Mouse (Mus musculus) heart, postnatal 14 days (tissue): ENCODE data around the gene Zbtb9. TPM values are rescaled to one million over a fixed set of nuclear protein-coding genes. Genes with fewer than 3 reads are reported as not detected.
"Not testable (repeated sequence)": the region's sequence is repeated elsewhere in the genome, so short reads cannot be mapped to it uniquely, and the experiment has no call there.

Experiments
- DNase-seq, 2 experiments: peaks; one replicate each; pipeline ENCODE4 v3.0.0; 2021 to 2022
- intact Hi-C: fragments of 180-260 bp; cut with DNase I; formaldehyde crosslinking; loops from one replicate; pipeline ENCODE4 v1.15.1; 2025
- total RNA-seq, 2 experiments: library from RNA; stranded (reverse); gene quantifications; 2 replicates each; pipeline ENCODE4 v1.2.3; 2021

Zbtb9 gene
- total RNA-seq, 2 experiments from 2014 or later = 1.7 to 3.3 TPM

DNA sequence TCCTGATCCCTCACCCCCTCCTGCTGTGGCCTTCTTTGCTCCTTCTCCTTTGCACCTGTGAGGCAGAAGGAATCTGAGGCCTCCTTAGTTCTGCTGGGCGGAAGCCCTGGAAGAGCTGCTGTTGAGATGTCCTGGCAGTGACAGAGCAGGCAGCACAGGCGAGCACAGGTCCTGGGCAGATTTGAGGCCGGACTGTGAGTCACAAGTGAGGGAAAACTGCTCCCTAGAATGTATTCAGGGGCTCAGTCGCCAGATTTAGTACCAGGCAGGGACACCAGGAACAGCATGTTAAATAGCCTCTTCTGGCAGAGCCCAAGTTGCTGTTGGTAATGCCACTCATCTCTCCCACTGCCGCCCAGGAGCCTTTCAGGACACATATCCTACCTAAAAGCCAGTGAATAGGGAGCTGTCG lies 4.8 kb upstream of the Zbtb9 start:
- intact Hi-C loops = no loop called here
- DNase-seq = no peak

DNA sequence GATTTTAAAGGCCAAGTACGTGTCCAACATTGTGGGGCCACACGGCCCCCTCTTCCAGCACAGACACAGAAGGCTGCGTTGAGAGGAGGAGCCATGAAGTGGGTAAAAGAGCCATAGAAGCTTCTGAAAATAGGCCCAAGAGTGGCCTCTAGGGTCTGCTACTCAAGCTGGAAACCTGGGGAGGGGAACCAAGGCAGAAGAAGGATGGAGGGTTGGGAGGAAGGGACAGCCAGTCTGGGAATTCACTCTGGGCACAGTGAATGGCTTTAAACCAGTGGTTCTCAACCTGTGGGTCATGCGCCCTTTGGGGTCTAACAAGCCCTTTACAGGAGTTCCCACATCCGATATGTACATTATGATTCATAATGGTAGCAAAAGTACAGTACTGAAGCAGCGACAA lies 3.7 kb upstream of the Zbtb9 start:
- DNase-seq = no peak
- intact Hi-C loops = no loop called here

DNA sequence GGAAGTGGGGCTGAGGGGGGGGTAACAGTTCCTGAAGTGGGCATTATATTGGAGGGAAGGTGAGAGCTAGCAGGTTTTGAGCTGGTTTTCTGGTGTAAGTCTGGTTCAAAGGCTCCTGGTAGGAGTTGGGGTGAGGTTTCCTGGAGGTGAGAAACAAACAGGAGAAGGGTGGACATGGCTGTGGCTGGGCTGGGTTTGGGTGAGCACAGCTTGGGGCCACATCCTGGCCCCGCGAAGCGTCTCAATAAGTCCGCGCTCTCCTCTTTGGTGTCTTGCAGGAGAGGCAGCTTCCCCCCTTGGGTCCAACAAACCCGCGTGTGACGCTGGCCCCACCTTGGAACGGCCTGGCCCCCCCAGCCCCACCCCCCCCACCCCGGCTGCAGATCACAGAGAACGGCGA lies 2.7 kb upstream of the Zbtb9 start:
- intact Hi-C loops = loop anchor here (10.0 kb wide), 1 partner anchor 55 kb away; the partner anchor contains the start of gene Kifc5b

GRCm38 (mm10) chr17:26971247-26971905 lies 1.6 kb upstream of the Zbtb9 start:
- intact Hi-C loops = loop anchor here (10.0 kb wide), 1 partner anchor 57 kb away; the partner anchor contains the start of gene Kifc5b
- DNase-seq = no peak

More for the DNA sequence above, 2.7 kb upstream of the Zbtb9 start:
- DNase-seq = no peak

DNA sequence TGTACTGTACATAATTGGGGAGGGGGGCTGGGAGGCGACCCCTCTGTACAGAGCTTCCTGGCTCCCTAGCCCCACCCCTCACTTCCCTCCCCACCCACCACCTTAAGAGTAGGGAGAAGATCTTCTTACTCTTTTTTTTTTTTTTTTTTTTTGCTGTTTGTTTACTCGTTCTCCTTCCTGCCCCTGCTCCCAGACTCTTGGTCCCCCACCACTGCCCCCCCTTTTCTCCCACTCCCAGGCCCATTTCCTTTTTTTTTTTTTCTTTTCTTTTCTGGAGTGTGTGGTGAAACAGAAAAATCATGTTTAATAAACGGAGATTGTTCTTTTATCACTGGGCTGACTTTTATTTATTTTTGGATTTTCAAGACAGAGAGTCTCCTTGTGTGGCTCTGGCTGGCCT lies 860 bp upstream of the Zbtb9 start:
- intact Hi-C loops = loop anchor here (2.0 to 10.0 kb wide), 2 partner anchors 29 to 57 kb away; partner anchors contain the start of gene Kifc5b
- DNase-seq = no peak

- DNase-seq = no peak
- intact Hi-C loops = loop anchor here (10.0 kb wide), 1 partner anchor 60 kb away; the partner anchor contains the start of gene Kifc5b
Observed at GRCm38 (mm10) chr17:26974547-26974946, 1.6 kb downstream of the Zbtb9 start.

DNA sequence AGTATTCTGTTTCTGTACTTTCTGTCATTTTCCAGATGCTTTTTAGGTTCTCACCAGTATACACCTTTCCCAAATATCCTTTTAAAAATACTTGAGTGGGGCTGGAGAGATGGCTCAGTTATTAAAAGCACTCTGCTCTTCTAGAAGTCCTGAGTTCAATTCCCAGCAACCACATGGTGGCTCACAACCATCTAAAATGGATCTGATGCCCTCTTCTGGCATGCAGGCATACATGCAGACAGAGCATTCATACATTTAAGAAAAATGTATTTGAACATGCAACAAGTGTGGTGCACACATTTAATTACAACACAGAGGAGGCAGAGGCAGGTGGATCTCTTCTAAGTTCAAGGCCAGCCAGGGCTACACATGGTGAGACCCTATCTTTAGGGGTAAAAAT lies 2.4 kb downstream of the Zbtb9 start:
- no peak for DNase-seq
- intact Hi-C loops = loop anchor here (10.0 kb wide), 1 partner anchor 61 kb away; the partner anchor contains the start of gene Kifc5b

- intact Hi-C loops = loop anchor here (10.0 kb wide), 1 partner anchor 63 kb away; the partner anchor contains the start of gene Kifc5b
- not testable (repeated sequence) for DNase-seq
Observed at GRCm38 (mm10) chr17:26977354-26977753, 4.4 kb downstream of the Zbtb9 start.

DNA sequence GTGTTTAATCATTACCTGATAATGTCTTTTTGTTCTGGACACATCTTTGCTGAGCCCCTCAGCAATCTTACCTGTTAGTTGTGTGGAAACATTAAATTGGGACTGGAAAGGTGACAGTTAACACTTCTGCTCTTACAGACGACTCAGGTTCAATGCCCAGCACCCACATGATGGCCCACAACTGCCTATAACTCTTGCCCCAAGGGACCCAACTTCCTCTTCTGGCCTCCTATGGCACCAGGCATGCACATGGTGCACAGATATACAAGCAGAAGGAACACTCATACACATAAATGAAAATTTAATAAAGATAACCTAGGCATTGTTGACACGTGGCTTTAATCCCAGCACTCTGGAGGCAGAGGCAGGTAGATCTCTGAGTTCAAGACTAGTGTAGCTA lies 6.5 kb downstream of the Zbtb9 start:
- no peak for DNase-seq
- intact Hi-C loops = loop anchor here (10.0 kb wide), 1 partner anchor 65 kb away; the partner anchor contains the start of gene Kifc5b

DNA sequence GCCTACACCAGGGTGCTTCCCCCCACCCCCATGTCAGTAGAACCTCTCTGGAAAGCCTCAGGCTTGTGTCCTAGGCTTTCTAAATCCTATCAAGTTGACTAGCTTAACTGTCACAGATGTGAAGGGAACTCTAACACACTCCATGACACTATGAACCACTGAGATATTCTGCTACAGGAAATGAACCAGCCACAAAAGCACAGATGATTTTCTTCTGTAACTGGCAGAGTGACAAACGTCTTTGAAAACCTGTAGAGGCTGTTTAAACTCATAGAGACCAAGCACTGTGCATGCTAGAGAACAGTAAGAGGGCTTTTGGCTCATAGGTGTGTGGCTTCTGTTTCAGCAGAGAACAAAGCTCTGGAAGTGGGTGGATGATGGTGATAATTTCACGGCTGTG lies 8.1 kb downstream of the Zbtb9 start:
- intact Hi-C loops = no loop called here
- no peak for DNase-seq

- peak in 1 of 2 experiments; percentile 24 for DNase-seq
- intact Hi-C loops = no loop called here
Observed at GRCm38 (mm10) chr17:26983382-26983781, 10.4 kb downstream of the Zbtb9 start.

DNA sequence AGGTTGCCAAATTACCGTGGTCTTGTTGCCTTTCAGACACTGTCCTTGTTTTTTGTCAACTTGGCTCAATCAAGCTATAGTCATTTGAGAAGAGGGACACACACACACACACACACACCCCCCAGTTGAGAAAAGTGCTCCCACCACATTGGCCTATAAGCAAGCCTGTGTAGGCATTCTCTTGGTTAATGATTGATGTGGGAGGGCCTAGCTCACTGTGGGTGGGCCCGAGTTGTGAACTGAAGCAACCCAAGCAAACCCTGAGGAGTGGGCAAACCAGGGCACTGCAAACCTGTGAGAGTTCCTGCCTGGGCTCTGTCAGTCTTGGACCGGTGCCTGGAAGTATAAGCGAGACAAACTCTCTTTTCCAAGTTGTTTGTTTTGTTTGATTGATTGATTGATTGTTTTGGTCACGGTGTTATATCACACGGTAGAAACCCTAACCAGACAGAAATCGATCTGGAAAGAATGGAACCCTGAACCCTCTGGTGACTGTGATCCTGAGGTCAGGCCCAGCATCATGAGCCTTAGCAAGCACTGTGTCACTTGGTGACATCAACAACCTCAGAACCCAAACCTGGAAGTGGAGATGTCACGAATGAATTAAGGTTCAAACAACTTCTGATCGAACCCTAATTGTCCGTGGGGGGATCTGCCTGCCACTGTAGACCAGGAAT lies 12.7 kb downstream of the Zbtb9 start:
- intact Hi-C loops = no loop called here
- DNase-seq = no peak

DNA sequence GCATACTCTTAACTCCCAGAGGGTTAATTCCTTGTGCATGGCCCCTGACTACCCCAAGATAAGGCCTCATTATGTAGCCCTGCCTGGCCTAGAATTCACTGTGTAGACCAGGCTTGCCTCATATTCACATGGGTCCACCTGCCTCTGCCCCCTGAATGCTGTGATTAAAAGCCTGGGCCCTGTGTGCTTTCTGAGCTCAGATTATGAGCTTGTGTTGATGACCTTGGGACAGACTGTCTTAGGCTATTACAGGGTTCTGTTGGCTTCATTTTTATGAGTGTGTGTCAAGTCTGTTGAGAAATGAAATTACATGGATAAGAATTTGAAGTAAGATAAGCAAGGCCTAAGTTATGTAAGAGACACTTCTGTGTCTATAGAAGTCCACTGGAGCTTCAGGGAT lies 17.6 kb downstream of the Zbtb9 start:
- intact Hi-C loops = no loop called here
- DNase-seq = no peak

GRCm38 (mm10) chr17:26994410-26994809 lies 21.4 kb downstream of the Zbtb9 start:
- intact Hi-C loops = no loop called here
- DNase-seq = peak; percentile 78 to 84

GRCm38 (mm10) chr17:26995006-26995405 lies 22.0 kb downstream of the Zbtb9 start:
- intact Hi-C loops = no loop called here
- DNase-seq = no peak

- DNase-seq = no peak
- intact Hi-C loops = no loop called here
Observed at GRCm38 (mm10) chr17:26995562-26995961, 22.6 kb downstream of the Zbtb9 start.

DNA sequence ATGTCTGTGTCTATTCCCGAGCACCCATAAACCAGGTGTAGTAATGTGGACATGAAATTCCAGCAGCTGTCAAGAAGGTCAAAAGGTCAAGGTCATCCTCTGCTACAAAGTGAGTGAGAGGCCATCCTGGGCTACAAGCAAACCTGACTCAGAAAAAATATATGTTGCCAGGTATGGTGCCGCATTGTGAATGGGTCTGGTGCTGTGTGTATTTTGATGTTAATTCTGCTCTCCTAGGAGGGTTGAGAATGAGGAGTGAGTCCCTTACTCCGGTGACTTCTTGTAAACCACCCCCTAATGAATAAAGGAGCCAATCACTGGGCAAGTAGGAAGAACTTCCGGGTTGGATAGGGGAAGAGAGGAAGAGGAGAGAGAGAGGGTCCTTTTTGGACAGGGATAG lies 24.7 kb downstream of the Zbtb9 start:
- intact Hi-C loops = no loop called here
- DNase-seq = no peak

GRCm38 (mm10) chr17:26998283-26998682 lies 25.3 kb downstream of the Zbtb9 start:
- intact Hi-C loops = no loop called here
- DNase-seq = no peak

DNA sequence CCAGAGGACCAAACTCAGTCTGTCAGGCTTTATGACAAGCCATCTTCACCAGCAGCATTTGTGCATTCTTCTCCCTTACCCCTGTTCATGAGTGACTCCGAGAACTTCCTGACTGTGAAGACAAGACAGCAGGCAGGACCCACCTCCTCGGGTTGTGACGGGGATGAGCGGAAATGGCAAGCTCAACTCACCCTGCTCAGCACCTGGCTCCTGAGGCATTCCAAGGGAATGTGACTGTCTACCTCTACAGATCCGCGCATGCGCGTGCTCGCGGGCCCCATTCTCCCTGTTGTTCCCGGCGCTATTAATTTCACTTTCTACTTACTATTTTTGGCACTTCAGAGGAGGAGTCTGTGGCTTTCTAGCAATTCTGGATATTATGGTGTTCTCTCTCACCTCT lies 27.0 kb downstream of the Zbtb9 start:
- DNase-seq = no peak
- intact Hi-C loops = no loop called here

GRCm38 (mm10) chr17:27001151-27001550 lies 28.2 kb downstream of the Zbtb9 start:
- intact Hi-C loops = no loop called here

DNA sequence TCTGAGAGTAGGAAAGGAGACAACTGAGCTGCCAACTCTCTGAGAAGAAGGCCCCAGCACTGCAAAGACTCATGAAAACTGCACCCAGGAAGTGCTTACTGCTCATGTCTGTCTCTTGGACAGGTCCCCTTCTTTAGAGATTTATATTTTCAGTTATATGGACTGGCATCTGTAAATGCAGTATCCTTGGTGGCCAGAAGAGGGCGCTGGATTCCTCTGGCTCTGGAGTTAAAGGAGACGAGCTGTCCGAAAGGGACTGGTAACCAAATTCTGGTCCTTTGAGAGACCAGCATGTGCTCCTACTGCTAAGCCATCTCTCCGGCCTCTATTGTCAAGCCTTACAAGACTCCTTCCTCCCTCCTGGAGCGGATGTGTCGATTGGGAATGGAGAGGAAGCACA lies 28.9 kb downstream of the Zbtb9 start:
- peak in 1 of 2 experiments; percentile 42 for DNase-seq
- intact Hi-C loops = no loop called here

More at GRCm38 (mm10) chr17:27001151-27001550, 28.2 kb downstream of the Zbtb9 start:
- peak in 1 of 2 experiments; percentile 35 for DNase-seq

DNA sequence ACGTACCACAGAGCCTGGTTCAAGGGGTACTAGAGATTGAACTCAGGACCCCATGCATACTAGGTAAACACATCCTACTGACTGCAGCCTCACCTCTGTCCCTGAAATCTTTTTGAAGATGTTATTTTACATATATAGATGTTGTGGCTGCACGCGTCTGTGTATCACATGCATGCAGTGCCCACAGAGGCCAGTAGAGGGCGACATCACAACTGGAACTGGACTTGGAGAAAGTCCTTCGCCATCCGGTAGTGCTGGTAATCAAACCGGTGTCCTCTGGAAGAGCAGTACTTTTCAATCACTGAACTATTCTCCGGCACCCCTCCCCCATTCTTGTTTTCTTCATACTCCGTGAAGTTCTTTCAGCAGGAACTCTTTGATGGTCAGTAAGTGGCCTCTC lies 31.5 kb downstream of the Zbtb9 start:
- peak; percentile 51 to 76 for DNase-seq
- intact Hi-C loops = no loop called here
